Mouse (Mus musculus) CD4-positive, CD25-positive, alpha-beta regulatory T cell, adult 4 months (primary cell): ENCODE results near the gene Med8. TPM values are rescaled to one million over a fixed set of nuclear protein-coding genes. Genes with fewer than 3 reads are reported as not detected.

Source experiments
- ATAC-seq: one replicate; pipeline ENCODE4 v1.8.0; 2017
- polyA plus RNA-seq, 2 experiments: library from polyadenylated mRNA; unstranded; fragments of 100-300 nt; shearing (Covaris generic); gene quantifications; one replicate each; pipeline ENCODE4 v1.2.1; 2017

Med8 gene
- polyA plus RNA-seq, 2 experiments from 2014 or later: 110 to 111 TPM

- ATAC-seq: no peak
These were observed 7.2 kb downstream of the Med8 start for GRCm38 (mm10) chr4:118416329-118416728.

DNA sequence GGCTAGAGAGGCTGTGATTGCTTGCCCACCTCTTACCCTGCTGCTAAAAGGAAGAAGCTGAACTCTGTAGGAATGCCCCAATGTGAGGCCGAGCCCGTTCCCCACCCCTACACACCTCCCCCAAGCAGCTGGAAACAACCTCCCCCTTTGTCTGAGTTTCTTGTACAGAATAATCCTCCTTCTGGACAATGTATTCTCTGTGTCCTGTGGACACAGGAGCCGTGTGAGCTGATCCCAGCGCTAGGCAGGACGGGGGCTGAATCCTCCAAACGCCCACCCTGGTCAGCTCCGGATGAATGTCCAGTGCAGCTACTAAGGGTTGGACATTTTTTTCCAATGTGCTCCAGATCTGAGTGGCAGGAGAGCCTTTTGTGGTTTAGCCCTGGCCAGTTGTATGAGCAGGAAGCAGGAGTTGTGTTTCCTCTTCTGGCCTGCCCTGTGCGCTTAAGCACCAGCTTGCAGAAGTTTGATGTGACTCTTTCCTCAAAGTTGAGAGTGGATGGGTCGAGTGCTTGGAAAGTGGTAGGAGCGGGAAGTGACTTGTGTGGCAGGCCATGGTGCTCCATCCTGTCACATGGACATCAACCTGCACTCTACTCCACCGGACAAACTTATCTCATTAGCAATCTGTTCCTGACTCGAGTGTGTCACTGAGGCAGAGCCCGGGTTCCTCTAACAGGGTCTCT lies 8.1 kb downstream of the Med8 start:
- no peak for ATAC-seq

GRCm38 (mm10) chr4:118421384-118421783 lies 12.2 kb downstream of the Med8 start:
- ATAC-seq: no peak

GRCm38 (mm10) chr4:118424541-118425160 lies 15.5 kb downstream of the Med8 start:
- ATAC-seq: no peak

GRCm38 (mm10) chr4:118425374-118425773 lies 16.2 kb downstream of the Med8 start:
- no peak for ATAC-seq

DNA sequence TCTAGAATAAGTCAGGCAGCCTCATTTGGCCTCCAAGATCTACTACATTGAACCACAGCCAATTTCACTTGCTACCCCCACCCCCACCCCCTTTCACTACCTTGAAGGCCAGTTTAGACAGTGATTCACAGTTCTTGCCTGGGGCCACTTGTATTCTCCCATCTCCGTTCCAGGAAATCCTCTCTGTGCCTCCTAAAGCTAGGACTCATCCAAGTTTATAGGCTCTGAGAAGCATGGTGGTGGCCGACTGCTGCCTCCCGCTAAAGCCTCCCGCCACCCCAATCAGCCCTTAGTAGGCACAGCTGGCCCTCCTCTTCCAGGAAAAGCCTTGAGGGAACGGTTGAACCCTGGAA lies 18.3 kb downstream of the Med8 start:
- ATAC-seq: peak; percentile 13

- ATAC-seq: peak; percentile 88
These were observed 18.8 kb downstream of the Med8 start, which contains the start of gene Elovl1 for GRCm38 (mm10) chr4:118427768-118428451. Gene Elovl1 (plus strand): TSS chr4:118428093.

DNA sequence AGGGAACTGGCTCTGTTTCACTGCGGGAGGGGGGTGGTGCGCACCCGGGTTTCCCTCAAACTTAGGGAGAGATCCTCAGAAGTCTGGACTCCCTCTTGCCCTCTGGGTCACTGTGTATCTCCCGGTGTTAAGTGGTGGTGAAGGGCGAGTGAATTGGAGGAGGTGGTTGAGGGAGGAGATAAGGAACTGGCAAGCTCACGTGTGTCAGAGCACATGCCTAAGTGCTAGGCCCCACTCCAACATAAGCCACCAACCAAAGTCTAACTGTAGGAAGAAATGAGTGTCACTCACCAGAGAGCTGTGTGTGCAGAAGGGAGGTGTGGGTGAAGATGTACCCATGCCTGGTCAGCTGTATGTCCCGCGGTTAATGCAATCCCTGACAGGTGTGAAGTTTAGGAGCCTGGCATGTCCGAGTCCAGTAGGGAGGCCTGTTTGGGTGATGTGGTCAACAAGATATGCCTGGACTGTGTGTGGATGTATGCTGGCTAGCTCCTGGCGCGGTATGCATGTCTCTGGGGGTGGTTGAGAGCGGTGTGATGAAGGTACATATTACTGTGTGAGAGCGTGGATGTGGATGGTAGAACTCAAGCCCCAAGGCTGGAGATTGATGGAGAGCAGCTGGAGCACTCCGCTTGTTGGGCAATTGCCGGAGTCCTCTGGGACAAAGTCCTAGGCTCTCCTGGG lies 19.5 kb downstream of the Med8 start:
- peak; percentile 42 for ATAC-seq

DNA sequence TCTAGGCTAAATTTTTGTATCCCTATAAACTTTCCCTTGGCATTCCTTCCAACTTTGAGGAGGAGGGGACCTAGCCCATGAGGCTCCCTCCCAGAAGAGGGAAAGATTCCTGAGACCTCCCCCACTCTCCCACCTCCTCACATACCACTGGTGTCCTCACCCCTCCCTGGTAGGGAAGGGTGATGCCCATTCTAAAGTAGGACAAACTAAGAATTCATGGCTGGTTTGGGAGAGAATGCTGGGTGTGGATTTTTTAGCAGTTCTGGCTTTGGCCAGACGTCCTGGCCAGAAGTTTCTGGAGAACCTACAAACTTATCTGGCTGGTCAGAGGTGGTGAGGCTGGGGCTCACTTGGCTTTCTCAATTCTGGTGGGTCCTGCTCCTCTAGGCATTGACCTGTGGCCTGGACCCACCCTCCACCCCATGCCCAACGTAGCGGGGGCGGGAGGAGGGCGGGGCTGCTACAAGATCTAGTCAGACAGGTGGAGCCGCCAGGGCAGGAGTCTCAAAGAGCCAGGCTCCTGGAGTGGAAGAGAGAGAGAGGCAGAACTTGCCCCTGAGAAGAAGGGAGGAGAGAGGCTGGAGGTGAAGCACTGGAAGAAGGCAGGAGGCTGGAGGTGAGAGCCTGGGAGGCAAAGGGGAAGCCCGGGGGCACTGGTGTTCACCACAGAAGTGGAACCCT lies 20.2 kb downstream of the Med8 start:
- no peak for ATAC-seq

- no peak for ATAC-seq
These were observed 23.2 kb downstream of the Med8 start for GRCm38 (mm10) chr4:118432332-118432731.

GRCm38 (mm10) chr4:118436820-118437603 lies 27.9 kb downstream of the Med8 start, which contains the start of gene Cdc20:
Gene Cdc20 (minus strand): TSS chr4:118437352.
- ATAC-seq: peak; percentile 98

- ATAC-seq: peak; percentile 36
These were observed 28.7 kb downstream of the Med8 start for GRCm38 (mm10) chr4:118437829-118438253.

DNA sequence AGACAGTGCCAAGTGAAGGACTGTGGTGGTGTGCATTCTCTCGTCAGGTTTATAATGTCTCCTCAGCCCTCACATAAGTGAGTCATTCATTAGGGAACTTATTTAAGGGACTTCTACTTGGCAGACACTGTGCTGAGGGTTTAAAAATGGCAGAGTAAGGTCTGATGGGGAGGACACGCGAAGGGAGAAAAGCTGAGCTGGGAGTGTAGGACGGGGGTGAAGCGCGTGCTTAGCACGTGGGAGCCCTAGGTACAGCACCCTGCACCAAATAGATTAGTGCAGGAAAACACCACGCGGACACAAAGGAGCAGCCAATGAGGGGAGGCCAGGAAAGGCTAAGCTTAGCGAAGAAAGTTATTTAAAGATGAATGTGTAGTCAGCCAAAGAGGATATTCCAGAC lies 36.0 kb downstream of the Med8 start:
- ATAC-seq: no peak

DNA sequence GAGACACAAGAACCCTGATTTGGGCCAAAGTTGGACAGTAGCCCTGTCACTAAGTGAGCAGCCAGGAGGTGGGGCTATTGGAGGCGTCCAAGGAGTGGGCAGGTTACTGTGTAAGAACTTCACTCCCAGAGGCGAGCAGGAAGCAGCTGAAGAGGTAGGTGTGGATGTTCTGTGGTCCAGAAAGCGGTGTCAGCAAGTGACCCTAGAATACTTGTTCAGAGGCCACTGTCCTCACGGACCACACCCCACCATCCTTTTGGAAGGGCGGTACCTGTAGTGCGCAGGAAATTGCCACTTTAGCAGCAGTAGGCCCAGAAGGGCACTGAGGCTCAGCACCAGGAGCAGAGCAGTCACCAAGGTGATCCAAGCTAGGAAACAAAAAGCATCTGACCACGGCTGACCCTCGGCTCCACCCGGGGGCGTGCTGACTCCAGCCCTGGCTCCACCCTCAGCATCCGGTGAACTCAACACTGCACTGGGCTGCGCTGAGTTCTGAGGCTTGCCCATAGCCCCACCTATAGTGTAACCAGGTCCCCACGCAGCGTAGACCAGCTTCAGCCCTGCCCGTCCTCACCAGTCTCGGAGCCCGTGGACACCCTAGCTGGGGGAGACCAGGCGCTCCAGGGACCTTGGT lies 36.8 kb downstream of the Med8 start:
- ATAC-seq: no peak

DNA sequence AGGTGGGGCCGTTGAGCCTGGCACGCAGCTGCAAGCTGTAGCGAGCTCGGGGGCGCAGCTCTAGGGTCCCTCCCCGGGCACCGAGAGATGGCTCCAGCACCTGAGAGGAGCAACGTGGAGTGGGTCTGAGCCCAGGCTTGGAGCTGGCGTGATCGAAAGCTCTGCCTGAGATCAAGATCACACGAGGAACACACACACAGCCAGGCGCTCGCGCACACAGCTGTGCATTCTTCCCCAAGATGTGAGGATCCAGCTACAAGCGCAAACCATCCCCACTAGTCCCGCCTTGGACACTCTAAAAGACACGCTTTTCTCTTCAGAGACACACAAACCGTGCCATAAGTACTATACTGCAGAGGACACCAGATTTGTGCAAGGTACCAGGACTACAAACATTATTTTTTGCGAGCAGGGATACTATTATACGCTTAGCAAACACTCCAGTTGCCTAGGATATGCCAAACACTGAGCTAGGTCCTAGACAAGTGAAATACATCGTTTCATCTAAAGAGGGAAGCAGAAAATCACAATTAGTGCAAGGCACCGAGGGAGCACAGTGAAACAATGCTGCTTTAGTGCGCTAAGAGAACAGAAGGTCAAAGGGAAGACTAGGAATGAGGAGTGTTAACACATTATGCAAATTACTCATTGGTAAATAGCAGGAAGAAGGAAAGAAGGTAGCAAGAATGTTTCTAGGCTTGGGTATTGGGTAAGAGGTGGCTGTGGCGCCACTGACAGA lies 37.4 kb downstream of the Med8 start:
- no peak for ATAC-seq

- ATAC-seq: no peak
These were observed 48.3 kb downstream of the Med8 start, which contains the start of gene Mpl for GRCm38 (mm10) chr4:118457345-118457975. Gene Mpl (minus strand): TSS chr4:118457513.

- ATAC-seq: no peak
These were observed 55.8 kb downstream of the Med8 start for GRCm38 (mm10) chr4:118464956-118465355.
